Mouse (Mus musculus): ENCODE measurements at regions not wholly inside any gene's neighbourhood (a gene's known extent, or its start where the extent isn't known, plus 50 kb on each side); places are given as distances from the start of the nearest gene placed in this dataset.

DNA sequence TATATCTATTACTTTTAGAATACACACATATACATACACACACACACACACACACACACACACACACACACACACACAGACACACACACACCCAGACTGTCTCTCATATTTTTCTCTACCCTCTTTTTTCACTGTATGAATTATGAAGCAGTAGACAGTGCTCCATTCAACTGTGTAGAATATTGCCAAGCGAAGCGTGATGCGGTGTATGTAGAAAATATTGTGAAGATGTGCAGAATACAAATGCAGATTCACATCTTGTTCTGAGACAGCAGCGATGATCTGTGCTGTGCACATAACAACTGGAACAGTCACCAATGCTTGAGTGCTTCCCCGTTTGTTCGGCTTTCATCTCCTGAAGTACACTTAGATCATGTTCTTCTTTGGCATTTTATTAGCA is 395.5 kb downstream of the Lipi start:
- H3K9ac ChIP-seq (replicated peaks; ENCODE audit: low read depth, low read length), result no peak overlapping the region
- H3K36me3 ChIP-seq (ENCODE audit: control insufficient read depth, insufficient read depth, low read length), result no peaks in the 10 kb centered on the region
- no peak overlapping the region for H3K4me2 ChIP-seq (replicated peaks; ENCODE audit: low read depth, low read length)
- ATAC-seq (ENCODE audit: insufficient number of reproducible peaks, insufficient read depth, low FRiP score, low read depth), result no peak
- H3K4me1 ChIP-seq (ENCODE audit: control insufficient read depth, insufficient read depth, low read length), result no peaks in the 10 kb centered on the region
- H3K27ac ChIP-seq (ENCODE audit: low read length), result no peak overlapping the region
- WGBS, result 95% methylated on average over 6 of the region's 6 CpGs
- H3K4me3 ChIP-seq (ENCODE audit: low read depth, low read length), result no peak overlapping the region
- no peaks in the 10 kb centered on the region for H3K9me3 ChIP-seq (ENCODE audit: control insufficient read depth, low read depth, low read length)
- H3K27me3 ChIP-seq (ENCODE audit: control insufficient read depth, insufficient read depth, low read length), result no peaks in the 10 kb centered on the region

- H3K4me1 ChIP-seq (ENCODE audit: control insufficient read depth, insufficient read depth, low read length), result no peaks in the 10 kb centered on the region
- WGBS, result 88% methylated on average over 1 of the region's 1 CpGs
Observed at GRCm38 (mm10) chr16:75166040-75166439, 419.8 kb downstream of the Lipi start.

DNA sequence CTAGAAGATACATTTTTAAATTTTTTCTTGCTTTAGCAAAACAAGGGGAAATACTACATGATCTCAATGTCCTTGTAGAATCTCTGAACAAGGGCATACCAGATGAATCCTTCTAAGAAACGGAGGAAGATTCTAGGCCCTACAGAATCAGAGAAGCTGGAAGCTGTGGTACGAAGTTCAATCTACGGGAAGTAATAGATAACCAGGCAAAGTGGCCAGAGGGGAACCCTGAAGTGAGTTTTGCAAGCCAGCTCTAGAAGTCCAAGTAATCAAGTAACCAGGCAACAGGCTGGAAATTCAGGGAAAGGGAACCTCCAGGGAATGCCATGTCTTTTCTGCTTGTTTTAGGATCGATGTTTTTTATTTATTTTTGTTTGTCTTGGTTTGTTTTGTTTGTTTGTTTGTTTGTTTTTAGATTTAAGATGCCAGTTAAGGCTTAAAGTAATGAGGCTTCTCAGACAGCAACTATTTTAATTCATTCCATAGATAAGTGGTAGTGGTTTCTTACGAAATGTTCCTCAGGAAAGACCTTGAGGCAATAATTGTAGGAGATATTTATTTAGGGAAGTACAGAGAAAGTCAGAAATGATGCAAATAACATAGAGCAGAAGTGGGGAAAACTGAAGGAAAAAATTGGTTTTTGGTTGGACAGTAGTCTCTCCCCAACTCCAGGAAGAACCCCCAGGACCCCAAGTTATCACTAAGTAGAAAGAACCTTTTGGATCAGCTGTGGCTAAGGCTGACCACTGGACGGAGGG is 420.7 kb downstream of the Lipi start:
- H3K9ac ChIP-seq (replicated peaks; ENCODE audit: low read depth, low read length), result no peak overlapping the region
- H3K27me3 ChIP-seq (ENCODE audit: control insufficient read depth, insufficient read depth, low read length), result no peaks in the 10 kb centered on the region
- H3K27ac ChIP-seq (ENCODE audit: low read length), result no peak overlapping the region
- H3K4me3 ChIP-seq (ENCODE audit: low read depth, low read length), result no peak overlapping the region
- no peak overlapping the region for H3K4me2 ChIP-seq (replicated peaks; ENCODE audit: low read depth, low read length)
- ATAC-seq (ENCODE audit: insufficient number of reproducible peaks, insufficient read depth, low FRiP score, low read depth), result no peak
- no peaks in the 10 kb centered on the region for H3K36me3 ChIP-seq (ENCODE audit: control insufficient read depth, insufficient read depth, low read length)
- H3K9me3 ChIP-seq (ENCODE audit: control insufficient read depth, low read depth, low read length), result no peaks in the 10 kb centered on the region
- no peaks in the 10 kb centered on the region for H3K4me1 ChIP-seq (ENCODE audit: control insufficient read depth, insufficient read depth, low read length)
- 85% methylated on average over 6 of the region's 6 CpGs for WGBS

More at GRCm38 (mm10) chr16:75166040-75166439, 419.8 kb downstream of the Lipi start:
- H3K4me3 ChIP-seq (ENCODE audit: low read depth, low read length), result no peak overlapping the region
- H3K36me3 ChIP-seq (ENCODE audit: control insufficient read depth, insufficient read depth, low read length), result no peaks in the 10 kb centered on the region
- no peak for ATAC-seq (ENCODE audit: insufficient number of reproducible peaks, insufficient read depth, low FRiP score, low read depth)
- no peaks in the 10 kb centered on the region for H3K27me3 ChIP-seq (ENCODE audit: control insufficient read depth, insufficient read depth, low read length)
- H3K27ac ChIP-seq (ENCODE audit: low read length), result no peak overlapping the region
- no peaks in the 10 kb centered on the region for H3K9me3 ChIP-seq (ENCODE audit: control insufficient read depth, low read depth, low read length)
- no peak overlapping the region for H3K4me2 ChIP-seq (replicated peaks; ENCODE audit: low read depth, low read length)
- H3K9ac ChIP-seq (replicated peaks; ENCODE audit: low read depth, low read length), result no peak overlapping the region

DNA sequence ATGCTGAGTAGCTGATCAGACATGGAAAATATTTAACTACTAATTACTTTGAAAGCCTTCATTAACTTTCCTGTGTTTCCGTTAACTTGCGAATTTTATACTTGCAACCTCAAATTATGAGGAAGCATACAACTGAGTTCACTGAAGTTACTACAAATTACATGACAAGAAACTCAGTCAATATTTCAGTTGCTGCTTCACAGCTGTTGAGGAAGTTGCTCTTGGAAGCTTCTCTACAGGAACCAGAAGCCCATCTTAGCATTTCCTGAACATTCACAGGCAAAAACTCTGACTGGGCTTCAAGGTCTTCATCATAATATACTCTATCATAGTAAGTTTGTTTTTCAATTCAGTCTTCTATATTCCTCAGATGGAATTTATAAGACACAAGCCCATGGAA is 426.1 kb downstream of the Lipi start:
- ATAC-seq (ENCODE audit: insufficient number of reproducible peaks, insufficient read depth, low FRiP score, low read depth), result no peak
- H3K4me3 ChIP-seq (ENCODE audit: low read depth, low read length), result no peak overlapping the region
- no peaks in the 10 kb centered on the region for H3K9me3 ChIP-seq (ENCODE audit: control insufficient read depth, low read depth, low read length)
- H3K27me3 ChIP-seq (ENCODE audit: control insufficient read depth, insufficient read depth, low read length), result no peaks in the 10 kb centered on the region
- no peak overlapping the region for H3K27ac ChIP-seq (ENCODE audit: low read length)
- H3K9ac ChIP-seq (replicated peaks; ENCODE audit: low read depth, low read length), result no peak overlapping the region
- H3K4me1 ChIP-seq (ENCODE audit: control insufficient read depth, insufficient read depth, low read length), result no peaks in the 10 kb centered on the region
- H3K4me2 ChIP-seq (replicated peaks; ENCODE audit: low read depth, low read length), result no peak overlapping the region
- H3K36me3 ChIP-seq (ENCODE audit: control insufficient read depth, insufficient read depth, low read length), result no peaks in the 10 kb centered on the region
- 89% methylated on average over 2 of the region's 2 CpGs for WGBS

- ATAC-seq (ENCODE audit: insufficient number of reproducible peaks, insufficient read depth, low FRiP score, low read depth), result no peak
- Histone ChIP-seq H3K9me3 (ENCODE audit: control insufficient read depth, low read depth, low read length) (no peaks in the 10 kb centered on the region), H3K36me3 (ENCODE audit: control insufficient read depth, insufficient read depth, low read length) (no peaks in the 10 kb centered on the region), H3K9ac (replicated peaks; ENCODE audit: low read depth, low read length) (no peak overlapping the region), H3K4me1 (ENCODE audit: control insufficient read depth, insufficient read depth, low read length) (no peaks in the 10 kb centered on the region), H3K4me2 (replicated peaks; ENCODE audit: low read depth, low read length) (no peak overlapping the region), H3K4me3 (ENCODE audit: low read depth, low read length) (no peak overlapping the region), H3K27me3 (ENCODE audit: control insufficient read depth, insufficient read depth, low read length) (no peaks in the 10 kb centered on the region), H3K27ac (ENCODE audit: low read length) (no peak overlapping the region)
- WGBS, result 71% methylated on average over 5 of the region's 5 CpGs
Observed at GRCm38 (mm10) chr16:75155441-75156038, 430.3 kb downstream of the Lipi start.

Data from stomach, embryonic 14.5 days (tissue).